Mouse (Mus musculus) MEL (cell line): ENCODE measurements at regions not wholly inside any gene's neighbourhood (a gene's known extent, or its start where the extent isn't known, plus 50 kb on each side); places are given as distances from the start of the nearest gene placed in this dataset.

ENCODE experiments used
- DNase-seq: peaks from one replicate; pipeline ENCODE4 v3.0.0; 2011; ENCODE audit warnings: low read depth, low spot score
- H3K27ac ChIP-seq: 2 replicates; pipeline ENCODE4 v1.5.1; 2012; ENCODE audit warnings: low read depth, mild to moderate bottlenecking, control low read depth, low read length, moderate library complexity; ENCODE audit not compliant: control insufficient read depth
- H3K27me3 ChIP-seq, 2 experiments: fragments of 150-350 bp in 1 of 2; sonication (generic) in 1 of 2; 2 replicates each; pipeline ENCODE4 v1.6.1; 2012; ENCODE audit warnings: low read length in 2 of 2, mild to moderate bottlenecking in 2 of 2, improper control_type of control experiment in 1 of 2, moderate library complexity in 1 of 2; ENCODE audit not compliant: insufficient read depth in 2 of 2, control insufficient read depth in 1 of 2
- H3K36me3 ChIP-seq, 2 experiments: 2 replicates each; pipeline ENCODE4 v1.6.1; 2012 to 2014; ENCODE audit warnings: low read length in 2 of 2, improper control_type of control experiment in 1 of 2, inconsistent platforms in 1 of 2, mild to moderate bottlenecking in 1 of 2; ENCODE audit not compliant: insufficient read depth in 2 of 2, control insufficient read depth in 1 of 2
- H3K4me1 ChIP-seq, 2 experiments: fragments of 150-350 bp in 1 of 2; sonication (generic) in 1 of 2; 2 replicates each; pipeline ENCODE4 v1.6.1; 2012; ENCODE audit warnings: low read length in 2 of 2, improper control_type of control experiment in 1 of 2, mild to moderate bottlenecking in 1 of 2; ENCODE audit not compliant: insufficient read depth in 2 of 2, control insufficient read depth in 1 of 2
- H3K4me3 ChIP-seq, 2 experiments: fragments of 150-350 bp in 1 of 2; sonication (generic) in 1 of 2; 2 replicates each; pipeline ENCODE4 v1.5.1; 2012; ENCODE audit warnings: low read depth in 2 of 2, low read length in 2 of 2, mild to moderate bottlenecking in 2 of 2, moderate library complexity in 2 of 2, control low read depth in 1 of 2, improper control_type of control experiment in 1 of 2; ENCODE audit not compliant: control insufficient read depth in 1 of 2, insufficient read depth in 1 of 2
- H3K79me2 ChIP-seq: 2 replicates; pipeline ENCODE4 v1.6.1; 2012; ENCODE audit warnings: mild to moderate bottlenecking, low read length, moderate library complexity; ENCODE audit not compliant: control insufficient read depth, poor library complexity, insufficient read depth
- H3K9ac ChIP-seq: 2 replicates; pipeline ENCODE4 v1.6.1; 2012; ENCODE audit warnings: low read depth, mild to moderate bottlenecking, control low read depth, low read length, moderate library complexity; ENCODE audit not compliant: control insufficient read depth, poor library complexity, severe bottlenecking
- H3K9me3 ChIP-seq: fragments of 150-350 bp; sonication (generic); replicated peaks from 2 replicates; pipeline ENCODE4 v1.6.1; 2012; ENCODE audit warnings: mild to moderate bottlenecking, low read length, improper control_type of control experiment, moderate library complexity; ENCODE audit not compliant: insufficient read depth
- CHD2 ChIP-seq: IDR thresholded peaks from 2 replicates; pipeline ENCODE4 v1.6.1; 2011; ENCODE audit warnings: low read length, improper control_type of control experiment
- CTCF ChIP-seq, 3 experiments: IDR thresholded peaks in 2 of 3; conservative IDR thresholded peaks in 1 of 3; 2 replicates each; pipeline ENCODE4 v1.5.1; 2011 to 2012; ENCODE audit warnings: low read length in 3 of 3, low read depth in 2 of 3, mild to moderate bottlenecking in 2 of 3, improper control_type of control experiment in 1 of 3, inconsistent platforms in 1 of 3, mixed read lengths in 1 of 3, moderate library complexity in 1 of 3; ENCODE audit not compliant: control insufficient read depth in 1 of 3, insufficient read depth in 1 of 3, poor library complexity in 1 of 3, severe bottlenecking in 1 of 3
- E2F4 ChIP-seq: IDR thresholded peaks from 2 replicates; pipeline ENCODE4 v1.6.1; 2011; ENCODE audit warnings: low read depth, low read length, improper control_type of control experiment, borderline replicate concordance
- ELF1 ChIP-seq: IDR thresholded peaks from 2 replicates; pipeline ENCODE4 v1.6.1; 2014; ENCODE audit warnings: low read depth, mild to moderate bottlenecking, inconsistent platforms, low read length, improper control_type of control experiment, moderate library complexity
- EP300 ChIP-seq, 2 experiments: IDR thresholded peaks; 2 replicates each; pipeline ENCODE4 v1.6.1; 2011; ENCODE audit warnings: improper control_type of control experiment in 2 of 2, low read length in 2 of 2, low read depth in 1 of 2, mild to moderate bottlenecking in 1 of 2
- GABPA ChIP-seq: IDR thresholded peaks from 2 replicates; pipeline ENCODE4 v1.6.1; 2012; ENCODE audit warnings: low read depth, mild to moderate bottlenecking, inconsistent platforms, low read length, improper control_type of control experiment, moderate library complexity
- HCFC1 ChIP-seq: IDR thresholded peaks from 2 replicates; pipeline ENCODE4 v1.6.1; 2012; ENCODE audit warnings: low read depth, mild to moderate bottlenecking, inconsistent platforms, low read length, improper control_type of control experiment, moderate library complexity
- KAT2A ChIP-seq: conservative IDR thresholded peaks from 2 replicates; pipeline ENCODE4 v1.6.1; 2012; ENCODE audit warnings: low read depth, low read length, improper control_type of control experiment, inconsistent platforms
- MAZ ChIP-seq: IDR thresholded peaks from 2 replicates; pipeline ENCODE4 v1.6.1; 2012; ENCODE audit warnings: low read depth, mild to moderate bottlenecking, inconsistent platforms, low read length, improper control_type of control experiment
- MEF2A ChIP-seq: IDR thresholded peaks from 2 replicates; pipeline ENCODE4 v1.6.1; 2014; ENCODE audit warnings: low read depth, mild to moderate bottlenecking, inconsistent platforms, low read length, improper control_type of control experiment; ENCODE audit not compliant: poor library complexity, insufficient replicate concordance, severe bottlenecking; ENCODE audit errors: extremely low read depth
- MXI1 ChIP-seq: IDR thresholded peaks from 2 replicates; pipeline ENCODE4 v1.6.1; 2011; ENCODE audit warnings: mild to moderate bottlenecking, low read depth, low read length, improper control_type of control experiment
- MYB ChIP-seq: IDR thresholded peaks from 2 replicates; pipeline ENCODE4 v1.6.1; 2011; ENCODE audit warnings: mild to moderate bottlenecking, low read depth, low read length, improper control_type of control experiment
- NRF1 ChIP-seq: IDR thresholded peaks from 2 replicates; pipeline ENCODE4 v1.6.1; 2014; ENCODE audit warnings: low read depth, mild to moderate bottlenecking, inconsistent platforms, low read length, improper control_type of control experiment, moderate library complexity; ENCODE audit not compliant: poor library complexity, insufficient read depth, severe bottlenecking
- POLR2A ChIP-seq, 2 experiments: IDR thresholded peaks; 2 replicates each; pipeline ENCODE4 v1.6.1; 2011 to 2012; ENCODE audit warnings: low read length in 2 of 2, mild to moderate bottlenecking in 2 of 2, control low read depth in 1 of 2, improper control_type of control experiment in 1 of 2, low read depth in 1 of 2, moderate library complexity in 1 of 2; ENCODE audit not compliant: control insufficient read depth in 1 of 2, insufficient read depth in 1 of 2, poor library complexity in 1 of 2
- POLR2AphosphoS2 ChIP-seq: IDR thresholded peaks from 2 replicates; pipeline ENCODE4 v1.6.1; 2011; ENCODE audit warnings: low read length, improper control_type of control experiment
- POLR2AphosphoS5 ChIP-seq: IDR thresholded peaks from 2 replicates; pipeline ENCODE4 v1.6.1; 2012; ENCODE audit warnings: low read depth, borderline replicate concordance, mild to moderate bottlenecking, inconsistent platforms, low read length, moderate library complexity, mixed read lengths
- RAD21 ChIP-seq: IDR thresholded peaks from 2 replicates; pipeline ENCODE4 v1.6.1; 2011; ENCODE audit warnings: mild to moderate bottlenecking, low read depth, low read length, improper control_type of control experiment
- RCOR1 ChIP-seq: IDR thresholded peaks from 2 replicates; pipeline ENCODE4 v1.6.1; 2012; ENCODE audit warnings: low read depth, mild to moderate bottlenecking, inconsistent platforms, low read length, improper control_type of control experiment
- SIN3A ChIP-seq: IDR thresholded peaks from 2 replicates; pipeline ENCODE4 v1.6.1; 2012; ENCODE audit warnings: low read length, improper control_type of control experiment, inconsistent platforms
- SMC3 ChIP-seq: IDR thresholded peaks from 2 replicates; pipeline ENCODE4 v1.6.1; 2011; ENCODE audit warnings: low read depth, low read length, improper control_type of control experiment
- TAL1 ChIP-seq: IDR thresholded peaks from 2 replicates; pipeline ENCODE4 v1.6.1; 2012; ENCODE audit warnings: mild to moderate bottlenecking, inconsistent platforms, low read length, moderate library complexity, mixed read lengths
- TCF12 ChIP-seq: IDR thresholded peaks from 2 replicates; pipeline ENCODE4 v1.6.1; 2014; ENCODE audit warnings: low read depth, mild to moderate bottlenecking, inconsistent platforms, low read length, improper control_type of control experiment, moderate library complexity
- UBTF ChIP-seq: IDR thresholded peaks from 2 replicates; pipeline ENCODE4 v1.6.1; 2012; ENCODE audit warnings: low read depth, mild to moderate bottlenecking, inconsistent platforms, low read length, improper control_type of control experiment, moderate library complexity, borderline replicate concordance; ENCODE audit not compliant: insufficient read depth
- USF1 ChIP-seq: IDR thresholded peaks from 2 replicates; pipeline ENCODE4 v1.6.1; 2014; ENCODE audit warnings: low read depth, mild to moderate bottlenecking, inconsistent platforms, low read length, improper control_type of control experiment, moderate library complexity
- USF2 ChIP-seq, 2 experiments: IDR thresholded peaks; 2 replicates each; pipeline ENCODE4 v1.6.1; 2011 to 2012; ENCODE audit warnings: improper control_type of control experiment in 2 of 2, low read length in 2 of 2, borderline replicate concordance in 1 of 2, inconsistent platforms in 1 of 2, low read depth in 1 of 2, mild to moderate bottlenecking in 1 of 2; ENCODE audit not compliant: insufficient read depth in 1 of 2
- ZNF384 ChIP-seq: IDR thresholded peaks from 2 replicates; pipeline ENCODE4 v1.6.1; 2012; ENCODE audit warnings: low read depth, mild to moderate bottlenecking, inconsistent platforms, low read length, improper control_type of control experiment

DNA sequence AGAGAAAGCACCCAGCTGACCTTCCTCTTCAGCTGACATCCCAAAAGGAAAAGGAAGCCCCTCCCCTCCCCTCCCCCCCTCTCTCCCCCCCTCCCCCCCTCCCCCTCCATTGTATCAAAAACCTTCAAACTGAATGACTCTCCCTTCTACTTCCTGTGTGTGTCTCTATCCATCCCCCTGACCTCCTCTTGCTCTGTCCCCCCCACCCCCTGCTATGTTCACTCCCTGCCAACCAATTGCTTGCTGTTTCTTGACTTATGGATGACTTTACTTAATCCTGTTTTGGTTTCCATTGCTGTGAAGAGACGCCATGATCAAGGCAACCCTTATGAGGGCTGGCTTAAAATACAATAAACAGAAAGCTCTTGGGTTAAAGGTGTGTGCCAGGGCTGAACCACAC, 64.7 kb upstream of the Itga6 start:
- H3K4me1 ChIP-seq: no peaks in the 10 kb centered on the region
- H3K36me3 ChIP-seq: no peaks in the 10 kb centered on the region
- peaks cover 3% of the 10 kb centered on the region in 2 experiments; a peak in 3 of 4 replicates for H3K27me3 ChIP-seq
- DNase-seq: no peak
- no peak overlapping the region for H3K9ac ChIP-seq
- H3K79me2 ChIP-seq: no peaks in the 10 kb centered on the region
- H3K4me3 ChIP-seq: no peak overlapping the region
- TF ChIP-seq EP300 (IDR thresholded peaks at IDR 0.05; ENCODE audit: low read depth in 1 of 2, low read length in 2 of 2): no peak
- TF ChIP-seq UBTF: no peak
- TF ChIP-seq SIN3A: no peak
- TF ChIP-seq ELF1: no peak
- no peak for TF ChIP-seq ZNF384
- no peak for TF ChIP-seq MAZ
- TF ChIP-seq POLR2AphosphoS5: no peak
- TF ChIP-seq POLR2AphosphoS2: no peak
- TF ChIP-seq, all 39 proteins: peak for 0
- Histone ChIP-seq H3K9me3 (no peaks in the 10 kb centered on the region), H3K27ac (no peak overlapping the region)

DNA sequence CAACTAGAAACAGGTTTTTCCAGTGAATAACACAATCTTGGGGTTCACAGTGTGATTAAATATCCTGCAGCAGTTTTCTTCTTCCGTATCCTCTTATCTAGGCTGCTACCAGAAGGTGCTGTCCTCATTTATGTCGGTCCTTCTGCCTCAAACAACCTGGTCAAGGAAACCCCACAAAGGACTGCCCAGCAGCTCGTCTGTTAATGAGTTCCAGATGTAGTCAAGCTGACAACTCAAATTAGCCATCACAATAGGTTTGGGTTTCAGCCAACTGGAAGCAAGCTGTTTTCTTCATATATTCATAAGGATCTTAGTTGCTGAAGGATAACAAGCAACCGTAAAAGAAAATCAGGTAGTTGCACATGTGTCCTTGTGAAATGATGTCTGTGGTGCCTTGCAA, 64.3 kb upstream of the Itga6 start:
- no peaks in the 10 kb centered on the region for H3K4me1 ChIP-seq
- no peak overlapping the region for H3K27ac ChIP-seq
- no peak for DNase-seq
- H3K79me2 ChIP-seq: no peaks in the 10 kb centered on the region
- H3K9ac ChIP-seq: no peak overlapping the region
- no peak for TF ChIP-seq RAD21
- no peak for TF ChIP-seq HCFC1
- TF ChIP-seq POLR2A (IDR thresholded peaks at IDR 0.05; ENCODE audit: control insufficient read depth in 1 of 2, insufficient read depth in 1 of 2, low read depth in 1 of 2, low read length in 2 of 2, poor library complexity in 1 of 2): no peak
- no peak for TF ChIP-seq USF2 (IDR thresholded peaks at IDR 0.05; ENCODE audit: borderline replicate concordance in 1 of 2, insufficient read depth in 1 of 2, low read depth in 1 of 2, low read length in 2 of 2)
- no peak for TF ChIP-seq POLR2AphosphoS5
- TF ChIP-seq, all 39 proteins: peak for 0
- H3K4me3 ChIP-seq: no peak overlapping the region
- peaks cover 1 to 3% of the 10 kb centered on the region in 2 experiments; a peak in 3 of 4 replicates for H3K27me3 ChIP-seq
- no peaks in the 10 kb centered on the region for H3K9me3 ChIP-seq
- H3K36me3 ChIP-seq: no peaks in the 10 kb centered on the region

GRCm38 (mm10) chr2:71683375-71683774, 62.0 kb upstream of the Itga6 start:
- no peak overlapping the region for H3K9ac ChIP-seq
- no peak for DNase-seq
- H3K79me2 ChIP-seq: no peaks in the 10 kb centered on the region
- no peaks in the 10 kb centered on the region for H3K9me3 ChIP-seq
- H3K27ac ChIP-seq: no peak overlapping the region
- H3K36me3 ChIP-seq: no peaks in the 10 kb centered on the region
- peaks cover 3% of the 10 kb centered on the region in 2 experiments; a peak in 3 of 4 replicates for H3K27me3 ChIP-seq
- no peak overlapping the region for H3K4me3 ChIP-seq
- H3K4me1 ChIP-seq: no peaks in the 10 kb centered on the region
- no peak for TF ChIP-seq USF1
- no peak for TF ChIP-seq USF2 (IDR thresholded peaks at IDR 0.05; ENCODE audit: borderline replicate concordance in 1 of 2, insufficient read depth in 1 of 2, low read depth in 1 of 2, low read length in 2 of 2)
- TF ChIP-seq HCFC1: no peak
- TF ChIP-seq CTCF (IDR thresholded peaks at IDR 0.05 in 2 of 3, conservative IDR thresholded peaks at IDR 0.05 in 1 of 3; ENCODE audit: control insufficient read depth in 1 of 3, insufficient read depth in 1 of 3, low read depth in 2 of 3, low read length in 3 of 3, poor library complexity in 1 of 3, severe bottlenecking in 1 of 3): no peak
- no peak for TF ChIP-seq TCF12
- no peak for TF ChIP-seq NRF1
- TF ChIP-seq SMC3: no peak
- TF ChIP-seq MEF2A: no peak
- no peak for TF ChIP-seq KAT2A
- TF ChIP-seq POLR2AphosphoS2: no peak
- no peak for TF ChIP-seq TAL1
- no peak for TF ChIP-seq MXI1
- TF ChIP-seq CHD2: no peak
- no peak for TF ChIP-seq RCOR1
- TF ChIP-seq GABPA: no peak
- no peak for TF ChIP-seq MYB
- no peak for TF ChIP-seq E2F4
- no peak for TF ChIP-seq ZNF384
- TF ChIP-seq RAD21: no peak
